Mouse (Mus musculus) lung, embryonic 15.5 days (tissue): ENCODE data around the gene 4933425L06Rik. TPM values are rescaled to one million over a fixed set of nuclear protein-coding genes. Genes with fewer than 3 reads are reported as not detected.
A peak's percentile ranks its signal among the peaks of the same experiment; 100 is the strongest.

Experiments used
- ATAC-seq: fragments of 200-750 bp; cut with Nextera tagmentation; 2 replicates; pipeline ENCODE4 v1.8.0; 2017; ENCODE audit warnings: moderate number of reproducible peaks, borderline replicate concordance; ENCODE audit not compliant: low FRiP score, low TSS enrichment; ENCODE audit errors: extremely low read depth
- H3K27ac ChIP-seq: fragments of 300-500 bp; sonication (generic); 2 replicates; pipeline ENCODE4 v1.5.1; 2015; ENCODE audit warnings: moderate library complexity, mild to moderate bottlenecking, inconsistent platforms
- H3K27me3 ChIP-seq: fragments of 300-500 bp; sonication (generic); 2 replicates; pipeline ENCODE4 v1.6.1; 2015; ENCODE audit warnings: inconsistent platforms
- H3K36me3 ChIP-seq: fragments of 300-500 bp; sonication (generic); 2 replicates; pipeline ENCODE4 v1.6.1; 2015; ENCODE audit warnings: inconsistent platforms
- H3K4me1 ChIP-seq: fragments of 300-500 bp; sonication (generic); 2 replicates; pipeline ENCODE4 v1.6.1; 2015; ENCODE audit warnings: inconsistent platforms
- H3K4me2 ChIP-seq: fragments of 300-500 bp; sonication (generic); 2 replicates; pipeline ENCODE4 v1.6.1; 2015; ENCODE audit warnings: inconsistent platforms, mild to moderate bottlenecking, moderate library complexity
- H3K4me3 ChIP-seq: fragments of 300-500 bp; sonication (generic); 2 replicates; pipeline ENCODE4 v1.5.1; 2015; ENCODE audit warnings: mild to moderate bottlenecking, inconsistent platforms
- H3K9ac ChIP-seq: fragments of 300-500 bp; sonication (generic); 2 replicates; pipeline ENCODE4 v1.6.1; 2015; ENCODE audit warnings: inconsistent platforms
- H3K9me3 ChIP-seq: fragments of 300-500 bp; sonication (generic); 2 replicates; pipeline ENCODE4 v1.6.1; 2016; ENCODE audit warnings: inconsistent platforms
- WGBS: fragments of 180-500 bp; shearing (Covaris S2); methylation state at CpG from one replicate; pipeline ENCODE4 v1.1.7; 2015; 5-methylcytosine and 5-hydroxymethylcytosine counted together
- polyA plus RNA-seq: library from polyadenylated mRNA; unstranded; fragments of >200 nt; fragmentation: Nextera tagmentation; extraction: Ambion mirVana; gene quantifications from 2 replicates; pipeline ENCODE4 v1.2.1, GENCODE M21; 2015

The 4933425L06Rik gene
- not detected in 2 replicates for polyA plus RNA-seq

- Histone ChIP-seq H3K27ac (no peak within 1 kb of the TSS), H3K4me2 (no peak within 1 kb of the TSS), H3K27me3 (no peaks in the 10 kb centered on the region), H3K36me3 (no peaks in the 10 kb centered on the region), H3K4me3 (no peak within 1 kb of the TSS), H3K9me3 (no peaks in the 10 kb centered on the region), H3K9ac (no peak within 1 kb of the TSS), H3K4me1 (no peaks in the 10 kb centered on the region)
- 84% methylated on average over 10 of the region's 10 CpGs for WGBS
- no peak for ATAC-seq
Measured at GRCm38 (mm10) chr13:105081862-105082261, at the start of gene 4933425L06Rik. Gene 4933425L06Rik (plus strand): TSS chr13:105082122.

- Histone ChIP-seq H3K4me3 (no peak overlapping the region), H3K27ac (no peak overlapping the region), H3K36me3 (no peaks in the 10 kb centered on the region), H3K4me1 (no peaks in the 10 kb centered on the region), H3K9me3 (no peaks in the 10 kb centered on the region), H3K27me3 (no peaks in the 10 kb centered on the region), H3K4me2 (no peak overlapping the region), H3K9ac (no peak overlapping the region)
- ATAC-seq, result no peak
- WGBS, result 87% methylated on average over 12 of the region's 12 CpGs
Measured at GRCm38 (mm10) chr13:105037816-105038215, 44.1 kb upstream of the 4933425L06Rik start.

- Histone ChIP-seq H3K9ac (no peak overlapping the region), H3K4me1 (no peaks in the 10 kb centered on the region), H3K4me2 (no peak overlapping the region), H3K4me3 (no peak overlapping the region), H3K27me3 (no peaks in the 10 kb centered on the region), H3K36me3 (no peaks in the 10 kb centered on the region), H3K9me3 (no peaks in the 10 kb centered on the region), H3K27ac (no peak overlapping the region)
- WGBS, result 69% methylated on average over 5 of the region's 5 CpGs
- no peak for ATAC-seq
Measured at GRCm38 (mm10) chr13:105038334-105038733, 43.6 kb upstream of the 4933425L06Rik start.

DNA sequence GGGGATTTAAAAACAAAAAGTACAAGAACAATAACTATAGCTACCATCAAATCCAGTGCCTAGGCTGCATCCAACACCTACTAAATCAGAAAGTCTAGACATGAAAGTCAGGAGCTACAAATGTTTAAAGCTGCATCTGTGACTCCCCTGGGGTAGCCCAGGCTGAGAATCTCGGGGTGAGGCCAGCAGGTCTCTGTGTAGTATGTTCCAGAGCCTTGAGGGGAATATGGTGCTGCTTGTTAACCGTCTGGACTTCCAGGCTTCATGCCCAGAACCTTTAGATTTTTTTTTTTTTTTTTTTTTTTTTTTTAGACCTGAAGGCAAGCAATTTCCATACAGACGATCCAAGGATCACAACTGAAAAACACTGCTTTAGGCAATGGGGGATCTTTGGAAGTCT lies 38.0 kb upstream of the 4933425L06Rik start:
- Histone ChIP-seq H3K9ac (no peak overlapping the region), H3K4me1 (no peaks in the 10 kb centered on the region), H3K4me2 (no peak overlapping the region), H3K27ac (no peak overlapping the region), H3K9me3 (no peaks in the 10 kb centered on the region), H3K4me3 (no peak overlapping the region), H3K27me3 (no peaks in the 10 kb centered on the region), H3K36me3 (no peaks in the 10 kb centered on the region)
- no peak for ATAC-seq
- 36% methylated on average over 3 of the region's 3 CpGs for WGBS

DNA sequence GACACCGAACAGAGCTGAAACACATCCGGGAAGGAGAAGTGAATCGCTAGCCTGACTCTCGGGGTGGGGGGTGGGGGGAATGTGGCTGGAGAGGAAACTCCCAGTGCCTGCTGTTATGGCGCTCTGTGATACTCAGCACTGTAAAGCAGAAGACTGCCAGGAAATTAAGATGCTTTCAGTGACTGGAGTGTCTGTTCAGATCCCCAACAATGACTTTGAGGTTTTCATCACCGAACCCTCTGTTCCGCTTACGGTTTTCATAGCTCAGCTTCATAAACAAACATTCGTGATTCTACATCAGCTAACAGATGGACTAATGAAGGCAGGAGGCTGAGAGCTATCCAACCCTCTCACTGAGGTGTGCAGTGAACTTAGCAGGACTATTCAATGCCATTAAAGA lies 34.5 kb upstream of the 4933425L06Rik start:
- WGBS, result 43% methylated on average over 9 of the region's 9 CpGs
- no peak for ATAC-seq
- Histone ChIP-seq H3K36me3 (no peaks in the 10 kb centered on the region), H3K27me3 (0 out of 2 replicates have a peak, but pooled peaks cover 4% of the 10 kb centered on the region), H3K4me2 (no peak overlapping the region; the same call in 1 of the 2 replicates), H3K4me1 (no peaks in the 10 kb centered on the region), H3K9ac (no peak overlapping the region), H3K9me3 (no peaks in the 10 kb centered on the region), H3K4me3 (no peak overlapping the region), H3K27ac (no peak overlapping the region)

DNA sequence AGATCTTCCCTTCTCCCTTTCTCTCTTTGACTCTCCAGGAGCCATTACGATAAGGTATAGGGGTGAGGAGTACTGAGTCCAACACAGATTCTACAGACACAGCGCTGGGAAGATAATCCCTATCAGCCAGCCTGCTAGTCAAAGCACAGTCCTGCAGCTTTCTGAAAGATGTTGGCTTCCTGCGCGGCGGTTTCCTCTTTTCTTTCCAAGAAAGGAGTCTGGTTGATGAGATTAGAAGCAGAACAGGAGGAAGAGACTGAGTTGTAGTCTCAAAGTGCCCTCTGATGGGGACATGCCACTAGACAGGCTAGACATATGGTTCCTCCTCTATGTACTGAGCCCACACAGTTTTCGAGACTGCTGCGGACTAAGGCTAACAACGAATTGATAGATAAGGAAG lies 33.3 kb upstream of the 4933425L06Rik start:
- Histone ChIP-seq H3K9me3 (no peaks in the 10 kb centered on the region), H3K9ac (no peak overlapping the region), H3K36me3 (no peaks in the 10 kb centered on the region), H3K27ac (no peak overlapping the region), H3K4me2 (no peak overlapping the region), H3K27me3 (peaks cover 15% of the 10 kb centered on the region), H3K4me1 (peaks cover 3% of the 10 kb centered on the region; the same call in 1 of the 2 replicates), H3K4me3 (no peak overlapping the region)
- WGBS, result 64% methylated on average over 8 of the region's 8 CpGs
- no peak for ATAC-seq

DNA sequence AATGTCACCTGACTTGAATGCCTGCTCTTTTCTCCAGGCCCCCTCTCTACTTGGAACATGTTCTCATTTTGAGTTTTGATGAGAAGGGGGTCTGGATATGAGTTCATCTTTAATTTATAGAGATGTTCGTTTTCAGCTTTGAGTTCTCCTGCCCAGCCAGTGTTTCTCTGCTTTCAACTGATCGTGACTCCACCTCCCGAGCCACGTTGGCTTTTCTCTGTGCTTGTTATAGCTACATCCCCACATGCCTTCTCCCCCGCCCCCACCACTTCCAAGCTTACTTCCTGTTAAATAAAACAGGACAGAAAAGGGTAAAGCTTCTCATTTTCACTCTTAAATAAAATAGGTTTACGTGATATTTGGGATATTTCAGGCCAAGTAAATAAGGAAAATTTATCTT lies 30.5 kb upstream of the 4933425L06Rik start:
- 40% methylated on average over 6 of the region's 6 CpGs for WGBS
- Histone ChIP-seq H3K4me1 (peaks cover 6% of the 10 kb centered on the region; the same call in 1 of the 2 replicates), H3K27ac (no peak overlapping the region), H3K27me3 (peaks cover 16% of the 10 kb centered on the region), H3K4me2 (no peak overlapping the region), H3K9ac (no peak overlapping the region), H3K36me3 (no peaks in the 10 kb centered on the region), H3K4me3 (no peak overlapping the region), H3K9me3 (no peaks in the 10 kb centered on the region)
- no peak for ATAC-seq

DNA sequence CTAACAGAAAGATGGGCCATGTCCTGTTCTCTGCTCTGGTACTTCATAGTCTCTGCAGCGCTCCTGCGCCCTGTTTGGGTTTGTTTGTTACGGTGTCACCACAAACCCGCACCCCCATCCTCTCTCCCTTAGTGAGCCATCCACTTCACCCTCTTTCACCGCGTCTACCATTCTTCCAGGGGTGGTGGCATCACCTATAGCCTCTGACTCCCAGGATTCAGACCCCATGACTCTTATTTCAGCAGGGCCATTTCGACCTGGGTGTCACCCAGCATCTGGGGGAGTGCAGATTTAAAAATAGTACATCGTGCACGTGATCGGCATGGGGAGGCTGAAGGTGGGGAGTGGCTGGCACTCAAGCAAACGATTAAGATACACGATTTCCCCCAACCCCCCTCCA lies 28.3 kb upstream of the 4933425L06Rik start:
- H3K4me1 ChIP-seq, result peaks cover 6% of the 10 kb centered on the region; the same call in 1 of the 2 replicates
- 3% methylated on average over 12 of the region's 12 CpGs for WGBS
- peak overlapping the region; percentile 55 for H3K4me3 ChIP-seq
- H3K27me3 ChIP-seq, result peaks cover 16% of the 10 kb centered on the region
- peak overlapping the region; percentile 92 for H3K4me2 ChIP-seq
- H3K9me3 ChIP-seq, result no peaks in the 10 kb centered on the region
- ATAC-seq, result no peak
- H3K27ac ChIP-seq, result no peak overlapping the region
- no peaks in the 10 kb centered on the region for H3K36me3 ChIP-seq
- H3K9ac ChIP-seq, result peak overlapping the region; percentile 36; the same call in 1 of the 2 replicates

DNA sequence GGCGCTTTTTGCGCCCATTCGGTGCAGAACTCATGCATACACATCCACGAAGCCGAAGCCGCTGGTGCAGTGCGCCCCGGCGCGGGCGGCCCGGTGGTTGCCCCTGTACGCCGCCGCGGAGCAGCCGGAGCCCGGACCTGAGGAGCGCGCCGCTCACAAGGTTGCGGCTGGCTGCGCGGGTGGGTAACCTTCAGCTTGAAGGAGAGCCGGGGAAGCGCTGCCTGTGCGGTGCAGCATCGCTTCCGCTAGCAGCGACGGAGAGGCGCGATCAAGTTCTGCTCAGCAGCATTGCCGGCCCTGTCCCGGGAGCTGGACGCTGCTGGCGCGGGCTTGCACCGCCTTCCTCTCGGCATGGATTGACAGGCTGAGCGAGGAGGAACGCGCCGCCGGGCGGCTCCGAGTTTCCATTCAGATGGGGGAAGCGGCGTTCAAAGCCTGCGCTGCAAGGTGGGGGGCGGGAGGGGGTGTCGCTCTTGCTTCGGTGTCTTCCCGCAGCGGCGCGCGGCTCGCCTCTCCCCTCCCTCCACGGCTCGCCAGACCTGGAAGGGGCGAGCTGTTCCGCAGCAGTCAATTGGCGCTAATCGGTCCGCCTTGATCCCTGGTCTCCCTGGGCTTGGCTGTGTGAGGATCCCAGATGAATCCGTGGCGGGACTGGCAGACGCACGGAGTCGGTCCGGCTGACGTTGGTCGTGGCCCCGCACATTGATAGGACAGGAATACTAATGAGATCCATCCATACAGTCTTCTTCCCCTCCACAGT lies 27.6 kb upstream of the 4933425L06Rik start, which contains the start of gene Rgs7bp:
Rgs7bp (minus strand) TSS at position 750 of the 760 bp plus-strand sequence.
- peaks cover 16% of the 10 kb centered on the region for H3K27me3 ChIP-seq
- peak within 1 kb of the TSS; percentile 36 for H3K9ac ChIP-seq
- H3K4me2 ChIP-seq, result peak within 1 kb of the TSS; percentile 92
- H3K4me1 ChIP-seq, result peaks cover 6% of the 10 kb centered on the region; the same call in 1 of the 2 replicates
- no peaks in the 10 kb centered on the region for H3K9me3 ChIP-seq
- H3K4me3 ChIP-seq, result peak within 1 kb of the TSS; percentile 55
- peak within 1 kb of the TSS; percentile 21; the same call in 1 of the 2 replicates for H3K27ac ChIP-seq
- WGBS, result under 1% methylated on average over 69 of the region's 75 CpGs
- H3K36me3 ChIP-seq, result no peaks in the 10 kb centered on the region
- peak; percentile 87 for ATAC-seq

- WGBS, result 0% methylated on average over 8 of the region's 8 CpGs
- Histone ChIP-seq H3K27me3 (peaks cover 16% of the 10 kb centered on the region), H3K4me3 (peak overlapping the region; percentile 55), H3K4me1 (peaks cover 6% of the 10 kb centered on the region; the same call in 1 of the 2 replicates), H3K4me2 (peak overlapping the region; percentile 92), H3K9ac (no peak overlapping the region), H3K36me3 (no peaks in the 10 kb centered on the region), H3K27ac (peak overlapping the region; percentile 21; the same call in 1 of the 2 replicates), H3K9me3 (no peaks in the 10 kb centered on the region)
- ATAC-seq, result no peak
Measured at GRCm38 (mm10) chr13:105054941-105055309, 27.0 kb upstream of the 4933425L06Rik start.

GRCm38 (mm10) chr13:105055374-105055773 lies 26.5 kb upstream of the 4933425L06Rik start:
- no peak overlapping the region for H3K9ac ChIP-seq
- H3K4me2 ChIP-seq, result peak overlapping the region; percentile 92
- no peaks in the 10 kb centered on the region for H3K9me3 ChIP-seq
- no peaks in the 10 kb centered on the region for H3K36me3 ChIP-seq
- peaks cover 6% of the 10 kb centered on the region; the same call in 1 of the 2 replicates for H3K4me1 ChIP-seq
- 21% methylated on average over 5 of the region's 5 CpGs for WGBS
- H3K27me3 ChIP-seq, result peaks cover 16% of the 10 kb centered on the region
- ATAC-seq, result no peak
- H3K4me3 ChIP-seq, result peak overlapping the region; percentile 55; the same call in 1 of the 2 replicates
- peak overlapping the region; percentile 21; the same call in 1 of the 2 replicates for H3K27ac ChIP-seq

- Histone ChIP-seq H3K9ac (no peak overlapping the region), H3K27me3 (no peaks in the 10 kb centered on the region), H3K4me2 (no peak overlapping the region), H3K36me3 (no peaks in the 10 kb centered on the region), H3K4me3 (no peak overlapping the region), H3K27ac (no peak overlapping the region), H3K9me3 (no peaks in the 10 kb centered on the region), H3K4me1 (no peaks in the 10 kb centered on the region)
- no peak for ATAC-seq
Measured at GRCm38 (mm10) chr13:105066119-105066518, 15.8 kb upstream of the 4933425L06Rik start.
